Mouse (Mus musculus): ENCODE results near the gene Mki67. TPM values are rescaled to one million over a fixed set of nuclear protein-coding genes. Genes with fewer than 3 reads are reported as not detected.
"Not testable (repeated sequence)": the region's sequence is repeated elsewhere in the genome, so short reads cannot be mapped to it uniquely, and the experiment has no call there.

The Mki67 gene
- polyA plus RNA-seq, 2 experiments: 97.2 to 118 TPM

DNA sequence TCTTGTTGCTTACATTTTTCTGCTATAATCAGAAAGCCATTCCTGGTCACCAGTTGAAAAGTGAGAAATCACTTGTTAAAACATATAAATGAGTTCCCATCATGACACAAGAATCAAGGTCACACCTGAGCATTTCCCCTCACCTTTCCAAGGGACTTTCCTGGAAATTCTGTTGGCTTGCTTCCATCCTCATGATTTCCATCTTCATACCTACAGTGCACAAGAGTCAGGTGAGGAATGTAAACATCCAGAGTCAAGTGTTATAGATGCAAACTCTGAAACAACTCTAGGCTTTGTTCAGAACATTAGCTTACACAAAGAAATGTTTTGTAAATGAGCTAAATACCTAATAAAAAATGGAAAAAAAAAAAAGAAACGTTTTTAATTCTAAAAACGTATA is 5.5 kb downstream of the Mki67 start:
- no peak for ATAC-seq (ENCODE audit: insufficient read depth)
- no peak overlapping the region for H3K9ac ChIP-seq (replicated peaks)
- peaks cover 84% of the 10 kb centered on the region for H3K36me3 ChIP-seq (replicated peaks; ENCODE audit: control insufficient read depth, insufficient read depth, low read depth)
- H3K4me1 ChIP-seq (replicated peaks; ENCODE audit: control insufficient read depth in 2 of 2, insufficient read depth in 2 of 2, low read length in 1 of 2): peaks cover 10 to 15% of the 10 kb centered on the region in 2 experiments
- no peak overlapping the region for H3K4me3 ChIP-seq (ENCODE audit: insufficient read depth in 1 of 2, low read depth in 2 of 2, low read length in 2 of 2)
- H3K9me3 ChIP-seq (ENCODE audit: control insufficient read depth, low read length): no peaks in the 10 kb centered on the region
- no peak overlapping the region; the same call in 1 of the 2 replicates for H3K4me2 ChIP-seq (ENCODE audit: low read depth)
- H3K27ac ChIP-seq: no peak overlapping the region
- no peak for DNase-seq (ENCODE audit: low read depth in 3 of 3, low spot score in 3 of 3)
- 69% methylated on average over 2 of the region's 2 CpGs for WGBS (ENCODE audit: insufficient replicate concordance)
- H3K27me3 ChIP-seq (ENCODE audit: control insufficient read depth, insufficient read depth, low read length): no peaks in the 10 kb centered on the region
- TF ChIP-seq CTCF (IDR thresholded peaks at IDR 0.05; ENCODE audit: low read depth) (no peak), EP300 (IDR thresholded peaks at IDR 0.05; ENCODE audit: low read depth) (no peak)

DNA sequence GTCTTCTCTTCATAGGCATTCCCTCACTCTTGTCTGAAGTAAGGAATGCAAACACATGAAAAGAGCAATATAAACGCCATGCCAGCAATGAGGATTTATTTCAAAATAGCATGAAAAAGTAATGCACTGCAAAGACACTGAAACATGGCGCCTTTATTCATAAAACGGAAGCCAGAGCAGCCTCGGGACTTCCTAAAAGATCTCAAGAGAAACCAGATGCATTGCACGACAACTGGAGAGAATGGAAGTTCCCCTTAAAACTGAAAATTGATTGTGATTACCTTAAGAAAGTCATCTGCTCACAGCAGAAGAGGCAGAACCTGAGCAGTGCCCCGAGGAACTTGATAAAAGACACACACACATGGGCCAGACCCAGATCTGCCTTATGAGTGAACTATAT is 10.4 kb downstream of the Mki67 start:
- TF ChIP-seq CTCF (IDR thresholded peaks at IDR 0.05; ENCODE audit: low read depth) (no peak), EP300 (IDR thresholded peaks at IDR 0.05; ENCODE audit: low read depth) (no peak)
- ATAC-seq (ENCODE audit: insufficient read depth): no peak
- H3K4me2 ChIP-seq (ENCODE audit: low read depth): no peak overlapping the region
- no peaks in the 10 kb centered on the region for H3K27me3 ChIP-seq (ENCODE audit: control insufficient read depth, insufficient read depth, low read length)
- 93% methylated on average over 6 of the region's 6 CpGs for WGBS (ENCODE audit: insufficient replicate concordance)
- H3K4me3 ChIP-seq (ENCODE audit: insufficient read depth in 1 of 2, low read depth in 2 of 2, low read length in 2 of 2): no peak overlapping the region
- no peak for DNase-seq (ENCODE audit: low read depth in 3 of 3, low spot score in 3 of 3)
- H3K9me3 ChIP-seq (ENCODE audit: control insufficient read depth, low read length): no peaks in the 10 kb centered on the region
- no peak overlapping the region for H3K9ac ChIP-seq (replicated peaks)
- peaks cover 99% of the 10 kb centered on the region for H3K36me3 ChIP-seq (replicated peaks; ENCODE audit: control insufficient read depth, insufficient read depth, low read depth)
- H3K4me1 ChIP-seq (replicated peaks; ENCODE audit: control insufficient read depth in 2 of 2, insufficient read depth in 2 of 2, low read length in 1 of 2): peaks cover 0 to 4% of the 10 kb centered on the region in 2 experiments; a peak in 1 of 4 replicates
- no peak overlapping the region for H3K27ac ChIP-seq

DNA sequence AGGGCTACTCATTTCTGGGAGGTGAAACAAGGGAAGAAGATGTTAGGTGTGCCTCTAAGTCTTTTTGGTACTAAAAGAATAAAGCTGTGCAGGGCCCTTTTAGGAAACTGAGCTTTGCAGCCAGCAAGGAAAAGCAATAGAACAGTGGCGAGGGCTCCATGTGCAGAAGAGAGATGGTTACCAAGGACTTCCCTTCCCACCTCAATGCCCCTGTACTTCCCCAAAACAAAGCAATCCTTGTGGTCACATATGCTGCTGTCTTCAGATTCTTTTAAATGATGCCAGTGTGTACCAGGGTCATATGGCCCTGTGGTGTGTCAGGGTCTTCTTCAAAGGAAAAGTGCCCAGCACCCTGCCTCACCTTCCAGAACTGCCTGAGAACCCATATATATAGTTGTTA is 11.1 kb downstream of the Mki67 start:
- ATAC-seq (ENCODE audit: insufficient read depth): no peak
- Histone ChIP-seq H3K9me3 (ENCODE audit: control insufficient read depth, low read length) (no peaks in the 10 kb centered on the region), H3K4me3 (ENCODE audit: insufficient read depth in 1 of 2, low read depth in 2 of 2, low read length in 2 of 2) (no peak overlapping the region), H3K9ac (replicated peaks) (no peak overlapping the region), H3K4me2 (ENCODE audit: low read depth) (no peak overlapping the region), H3K4me1 (replicated peaks; ENCODE audit: control insufficient read depth in 2 of 2, insufficient read depth in 2 of 2, low read length in 1 of 2) (no peaks in the 10 kb centered on the region; a peak in 1 of 4 replicates), H3K27ac (no peak overlapping the region), H3K36me3 (replicated peaks; ENCODE audit: control insufficient read depth, insufficient read depth, low read depth) (peaks cover 99% of the 10 kb centered on the region), H3K27me3 (ENCODE audit: control insufficient read depth, insufficient read depth, low read length) (no peaks in the 10 kb centered on the region)
- TF ChIP-seq EP300 (IDR thresholded peaks at IDR 0.05; ENCODE audit: low read depth) (no peak), CTCF (IDR thresholded peaks at IDR 0.05; ENCODE audit: low read depth) (no peak)
- 80% methylated on average over 1 of the region's 1 CpGs for WGBS (ENCODE audit: insufficient replicate concordance)
- no peak for DNase-seq (ENCODE audit: low read depth in 3 of 3, low spot score in 3 of 3)

DNA sequence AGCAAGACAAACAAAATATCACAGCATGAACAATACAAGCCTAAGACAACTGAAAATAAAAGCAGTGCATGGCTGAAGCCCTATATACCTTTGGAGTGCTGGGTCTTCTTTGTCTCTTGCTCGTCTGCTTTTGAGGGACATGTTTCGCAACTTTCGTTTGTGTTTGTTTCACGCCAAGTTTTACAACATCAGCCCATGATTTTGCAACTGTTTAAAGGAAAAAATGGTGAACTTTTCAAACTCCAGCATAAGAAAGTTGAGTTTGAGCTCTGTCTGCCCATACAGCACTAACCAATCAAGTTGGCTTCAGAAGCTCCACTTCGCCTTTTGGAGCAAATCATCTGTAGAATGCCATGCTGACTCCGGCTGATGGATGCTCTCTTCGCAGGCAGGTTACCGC is 11.9 kb downstream of the Mki67 start:
- no peaks in the 10 kb centered on the region for H3K9me3 ChIP-seq (ENCODE audit: control insufficient read depth, low read length)
- H3K4me1 ChIP-seq (replicated peaks; ENCODE audit: control insufficient read depth in 2 of 2, insufficient read depth in 2 of 2, low read length in 1 of 2): no peaks in the 10 kb centered on the region; a peak in 1 of 4 replicates
- no peak overlapping the region for H3K4me3 ChIP-seq (ENCODE audit: insufficient read depth in 1 of 2, low read depth in 2 of 2, low read length in 2 of 2)
- H3K36me3 ChIP-seq (replicated peaks; ENCODE audit: control insufficient read depth, insufficient read depth, low read depth): peaks cover 99% of the 10 kb centered on the region
- no peak overlapping the region for H3K9ac ChIP-seq (replicated peaks)
- TF ChIP-seq EP300 (IDR thresholded peaks at IDR 0.05; ENCODE audit: low read depth): no peak
- no peak overlapping the region for H3K27ac ChIP-seq
- no peaks in the 10 kb centered on the region for H3K27me3 ChIP-seq (ENCODE audit: control insufficient read depth, insufficient read depth, low read length)
- 88% methylated on average over 8 of the region's 8 CpGs for WGBS (ENCODE audit: insufficient replicate concordance)
- ATAC-seq (ENCODE audit: insufficient read depth) (no peak), DNase-seq (ENCODE audit: low read depth in 3 of 3, low spot score in 3 of 3) (no peak)
- H3K4me2 ChIP-seq (ENCODE audit: low read depth): no peak overlapping the region

DNA sequence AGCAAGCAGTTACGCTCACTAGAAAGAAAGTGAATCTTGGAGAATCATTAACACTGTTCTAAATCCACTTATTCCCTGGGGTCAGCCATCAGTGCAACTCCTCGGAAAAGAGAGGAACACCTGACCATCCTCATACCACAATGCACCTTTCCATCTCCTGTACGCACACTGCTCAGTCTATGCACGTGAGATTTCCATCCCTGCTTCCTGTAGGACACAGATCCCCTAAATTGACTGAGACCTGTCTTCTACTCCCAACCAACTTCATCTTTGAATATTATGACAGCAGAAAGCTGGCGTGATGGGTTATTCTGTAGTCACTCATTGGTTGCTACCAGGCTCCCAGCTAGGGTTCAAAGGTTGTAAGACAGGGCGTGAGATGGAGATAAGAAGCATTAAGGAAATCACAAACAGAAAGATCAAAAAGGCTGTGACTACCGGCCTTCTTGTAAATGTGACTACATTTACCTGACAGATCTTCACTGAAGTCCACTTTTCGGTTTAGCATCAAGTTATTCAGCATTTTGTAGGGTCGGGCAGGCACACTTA is 12.5 kb downstream of the Mki67 start:
- peaks cover 99% of the 10 kb centered on the region for H3K36me3 ChIP-seq (replicated peaks; ENCODE audit: control insufficient read depth, insufficient read depth, low read depth)
- no peak overlapping the region for H3K4me3 ChIP-seq (ENCODE audit: insufficient read depth in 1 of 2, low read depth in 2 of 2, low read length in 2 of 2)
- no peak overlapping the region for H3K4me2 ChIP-seq (ENCODE audit: low read depth)
- no peak for TF ChIP-seq CTCF (IDR thresholded peaks at IDR 0.05; ENCODE audit: low read depth)
- no peaks in the 10 kb centered on the region for H3K9me3 ChIP-seq (ENCODE audit: control insufficient read depth, low read length)
- H3K27me3 ChIP-seq (ENCODE audit: control insufficient read depth, insufficient read depth, low read length): no peaks in the 10 kb centered on the region
- DNase-seq (ENCODE audit: low read depth in 3 of 3, low spot score in 3 of 3) (no peak), ATAC-seq (ENCODE audit: insufficient read depth) (no peak)
- no peak overlapping the region for H3K27ac ChIP-seq
- no peak overlapping the region for H3K9ac ChIP-seq (replicated peaks)
- no peaks in the 10 kb centered on the region; a peak in 1 of 4 replicates for H3K4me1 ChIP-seq (replicated peaks; ENCODE audit: control insufficient read depth in 2 of 2, insufficient read depth in 2 of 2, low read length in 1 of 2)
- 87% methylated on average over 9 of the region's 9 CpGs for whole genome bisulfite sequencing (ENCODE audit: insufficient replicate concordance)

DNA sequence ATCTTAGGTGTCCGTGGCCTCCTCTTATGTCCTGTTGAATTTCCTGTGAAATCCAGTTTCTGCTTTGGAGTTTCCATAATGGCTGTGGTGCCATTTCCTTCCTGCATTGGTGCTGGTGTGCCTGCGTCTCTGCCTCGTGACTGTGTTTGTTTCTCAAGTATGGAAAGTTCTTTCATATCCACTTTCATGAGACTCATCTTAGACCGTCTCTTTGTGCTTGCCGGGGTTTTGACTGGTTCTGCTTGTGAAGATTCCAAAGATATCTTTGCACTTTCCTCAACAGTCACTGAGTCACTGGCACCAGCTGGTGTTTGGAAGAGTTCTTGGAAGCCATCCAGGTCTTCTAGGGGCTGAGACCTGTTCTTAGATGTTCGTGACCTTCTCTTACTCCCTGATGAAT is 16.8 kb downstream of the Mki67 start:
- not testable (repeated sequence) for H3K9ac ChIP-seq (replicated peaks); H3K27me3 ChIP-seq (ENCODE audit: control insufficient read depth, insufficient read depth, low read length); H3K4me2 ChIP-seq (ENCODE audit: low read depth); ATAC-seq (ENCODE audit: insufficient read depth); DNase-seq (ENCODE audit: low read depth in 3 of 3, low spot score in 3 of 3); H3K4me3 ChIP-seq (ENCODE audit: insufficient read depth in 1 of 2, low read depth in 2 of 2, low read length in 2 of 2); H3K9me3 ChIP-seq (ENCODE audit: control insufficient read depth, low read length); H3K4me1 ChIP-seq (replicated peaks; ENCODE audit: control insufficient read depth in 2 of 2, insufficient read depth in 2 of 2, low read length in 1 of 2); H3K27ac ChIP-seq
- WGBS (ENCODE audit: insufficient replicate concordance): 91% methylated on average over 6 of the region's 6 CpGs
- H3K36me3 ChIP-seq (replicated peaks; ENCODE audit: control insufficient read depth, insufficient read depth, low read depth): peaks cover 99% of the 10 kb centered on the region

Data from liver, embryonic 14.5 days (tissue).